Comparison of ENCODE assay signal across 34 mouse cellular contexts in the genomic region with DNA sequence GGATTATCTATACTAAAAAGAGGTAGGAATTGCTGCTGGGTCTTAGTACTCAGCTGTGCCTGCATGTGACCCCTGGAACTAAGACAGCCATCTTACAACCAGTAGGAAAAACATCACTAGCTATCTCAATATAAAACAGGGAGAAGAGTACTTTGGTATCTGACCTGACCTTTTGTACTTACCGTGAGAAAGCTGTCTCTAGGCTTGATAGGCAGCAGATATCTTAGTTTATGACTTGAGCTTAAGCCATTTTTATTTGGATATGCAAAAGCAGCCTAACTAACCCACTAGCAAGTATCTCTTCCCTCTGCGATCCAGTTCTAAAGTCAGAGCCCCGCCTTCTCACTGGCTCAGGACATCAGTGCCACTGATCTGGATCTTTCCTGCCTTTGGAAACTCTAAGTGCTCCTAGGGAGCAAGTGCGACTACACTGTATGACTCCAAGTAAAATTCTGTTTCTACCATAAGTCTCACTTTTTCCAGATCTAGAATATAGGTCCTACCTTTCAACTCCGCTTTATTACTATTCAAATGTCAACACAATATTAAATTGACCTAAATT. TPM values are rescaled to one million over a fixed set of nuclear protein-coding genes. Genes with fewer than 3 reads are reported as not detected.
DNase-seq lines count a peak whose midpoint lies in the region; ATAC-seq and TF ChIP-seq lines count a peak whose summit lies in the region.
"Had no signal": no experiment of that assay in that cellular context is flagged by ENCODE, and none has a peak within 500 bp of the region (broad histone marks: within the 10 kb centered on the region; RNA-seq: fewer than 3 reads in every experiment).

No protein-coding gene starts in this region.

- no peaks in the 10 kb centered on the region for H3K9me3 ChIP-seq in kidney, embryonic 15.5 days (replicated peaks)
- no peaks in the 10 kb centered on the region for H3K9me3 ChIP-seq in kidney, embryonic 14.5 days (ENCODE audit: control insufficient read depth, low read length)
- H3K9me3 ChIP-seq in liver, postnatal 0 days (ENCODE audit: low read length): no peaks in the 10 kb centered on the region
- H3K9me3 ChIP-seq: embryonic facial prominence, embryonic 12.5 days; G1E; hindbrain, embryonic 13.5 days; midbrain, embryonic 13.5 days; neural tube, embryonic 13.5 days had no signal

- no peak for DNase-seq in gastrocnemius, adult 2 months
- DNase-seq in gastrocnemius, postnatal 10 days: no peak
- no peak for DNase-seq in liver, postnatal 0 days
- DNase-seq in liver: no peak
- DNase-seq in frontal cortex, postnatal 14 days (ENCODE audit: low spot score in 2 of 2): no peak
- DNase-seq: cerebellum, adult 11 months; cerebellum, adult 9-10 months; cerebellum, postnatal 36 days; embryo, embryonic 11 days; heart, postnatal 4 days; layer of hippocampus, adult 9-11 months; lung, adult 2 months; lung, postnatal 10 days; right cerebral cortex, postnatal 4 days; thymus, postnatal 4 days had no signal

- no peak overlapping the region for H3K9ac ChIP-seq in kidney, embryonic 15.5 days
- H3K9ac ChIP-seq in kidney, embryonic 14.5 days (ENCODE audit: low read depth, low read length): no peak overlapping the region
- H3K9ac ChIP-seq in liver, postnatal 0 days (replicated peaks): no peak overlapping the region
- H3K9ac ChIP-seq: embryonic facial prominence, embryonic 12.5 days; hindbrain, embryonic 13.5 days; midbrain, embryonic 13.5 days; neural tube, embryonic 13.5 days had no signal

- peaks cover 27% of the 10 kb centered on the region for H3K4me1 ChIP-seq in kidney, embryonic 15.5 days
- H3K4me1 ChIP-seq in kidney, embryonic 14.5 days (ENCODE audit: control insufficient read depth, insufficient read depth, low read length): peaks cover 1% of the 10 kb centered on the region; the same call in 1 of the 2 replicates
- H3K4me1 ChIP-seq in liver, postnatal 0 days (ENCODE audit: insufficient read depth): peaks cover 19% of the 10 kb centered on the region
- H3K4me1 ChIP-seq: embryonic facial prominence, embryonic 12.5 days; hindbrain, embryonic 13.5 days; midbrain, embryonic 13.5 days; neural tube, embryonic 13.5 days had no signal

- no peaks in the 10 kb centered on the region for H3K36me3 ChIP-seq in kidney, embryonic 15.5 days
- H3K36me3 ChIP-seq in kidney, embryonic 14.5 days (ENCODE audit: control insufficient read depth, insufficient read depth, low read length): no peaks in the 10 kb centered on the region
- H3K36me3 ChIP-seq in liver, postnatal 0 days (replicated peaks; ENCODE audit: insufficient read depth, low read length): no peaks in the 10 kb centered on the region
- H3K36me3 ChIP-seq: embryonic facial prominence, embryonic 12.5 days; hindbrain, embryonic 13.5 days; midbrain, embryonic 13.5 days; neural tube, embryonic 13.5 days had no signal

- H3K4me2 ChIP-seq in kidney, embryonic 15.5 days: no peak overlapping the region
- no peak overlapping the region for H3K4me2 ChIP-seq in kidney, embryonic 14.5 days (replicated peaks; ENCODE audit: low read depth, low read length)
- no peak overlapping the region for H3K4me2 ChIP-seq in liver, postnatal 0 days (ENCODE audit: low read depth, low read length)
- H3K4me2 ChIP-seq: embryonic facial prominence, embryonic 12.5 days; hindbrain, embryonic 13.5 days; liver, embryonic 11.5 days; midbrain, embryonic 13.5 days; neural tube, embryonic 13.5 days had no signal

- intact Hi-C loops in gastrocnemius, adult 2 months (cut with DNase I): no loop called here

- TF ChIP-seq CTCF in gastrocnemius, adult 2 months (IDR thresholded peaks at IDR 0.05): no peak
- no peak for TF ChIP-seq CTCF in liver, postnatal 0 days (IDR thresholded peaks at IDR 0.05; ENCODE audit: low read depth)

- WGBS in kidney, embryonic 15.5 days: 64% methylated on average over 5 of the region's 5 CpGs
- WGBS in kidney, embryonic 14.5 days: 66% methylated on average over 5 of the region's 5 CpGs
- 72% methylated on average over 5 of the region's 5 CpGs for WGBS in liver, postnatal 0 days (ENCODE audit: insufficient replicate concordance)

- no peak for ATAC-seq in kidney, embryonic 15.5 days (replicated peaks; ENCODE audit: low FRiP score)
- ATAC-seq in kidney, embryonic 14.5 days (ENCODE audit: low FRiP score, low TSS enrichment): no peak
- no peak for ATAC-seq in liver, postnatal 0 days
- ATAC-seq in granulocyte monocyte progenitor cell, adult 5-6 weeks (replicated peaks; ENCODE audit: poor library complexity, severe bottlenecking): no peak
- ATAC-seq: forebrain, embryonic 14.5 days; midbrain, embryonic 13.5 days had no signal

- H3K27me3 ChIP-seq in kidney, embryonic 15.5 days: no peaks in the 10 kb centered on the region
- no peaks in the 10 kb centered on the region for H3K27me3 ChIP-seq in kidney, embryonic 14.5 days (ENCODE audit: control insufficient read depth, insufficient read depth, low read length)
- H3K27me3 ChIP-seq in liver, postnatal 0 days (ENCODE audit: insufficient read depth, low read length): no peaks in the 10 kb centered on the region
- H3K27me3 ChIP-seq: CH12.LX; embryonic facial prominence, embryonic 12.5 days; hindbrain, embryonic 13.5 days; midbrain, embryonic 13.5 days; neural tube, embryonic 13.5 days had no signal

- peak overlapping the region; percentile 51; the same call in 1 of the 2 replicates for H3K27ac ChIP-seq in gastrocnemius, adult 2 months
- H3K27ac ChIP-seq in kidney, embryonic 15.5 days: peak overlapping the region; percentile 41; the same call in 1 of the 2 replicates
- no peak overlapping the region for H3K27ac ChIP-seq in kidney, embryonic 14.5 days (ENCODE audit: low read depth, low read length)
- H3K27ac ChIP-seq in liver, postnatal 0 days (ENCODE audit: low read depth): 0 out of 2 replicates have a peak overlapping the region, but pooled peaks have one; percentile 0
- H3K27ac ChIP-seq: embryonic facial prominence, embryonic 12.5 days; hindbrain, embryonic 13.5 days; macrophage; midbrain, embryonic 13.5 days; neural tube, embryonic 13.5 days had no signal

- no peak overlapping the region for H3K4me3 ChIP-seq in gastrocnemius, adult 2 months
- H3K4me3 ChIP-seq in kidney, embryonic 15.5 days (replicated peaks): no peak overlapping the region
- H3K4me3 ChIP-seq in kidney, embryonic 14.5 days (ENCODE audit: low read length): no peak overlapping the region
- H3K4me3 ChIP-seq in liver, postnatal 0 days (ENCODE audit: low read depth, low read length): no peak overlapping the region
- H3K4me3 ChIP-seq: embryonic facial prominence, embryonic 12.5 days; hindbrain, embryonic 13.5 days; midbrain, embryonic 13.5 days; neural tube, embryonic 13.5 days had no signal

- no peak for TF ChIP-seq EP300 in liver, postnatal 0 days (IDR thresholded peaks at IDR 0.05; ENCODE audit: low read depth)

RNA-seq across cellular contexts. Expression of a gene that starts 7.5 kb away (rescaled TPM):
- total RNA-seq in gastrocnemius, adult 2 months (2021): 10 to 100 TPM; 10.7 to 11.8 TPM
- 1 to 10 TPM; 7.1 to 8.0 TPM for total RNA-seq in gastrocnemius, postnatal 10 days (2021)
- polyA plus RNA-seq in kidney, embryonic 15.5 days (2015; fragmentation: Nextera tagmentation; extraction: Ambion mirVana): 10.5 and 11.0 TPM in 2 replicates
- polyA plus RNA-seq in kidney, embryonic 14.5 days (2014; fragmentation: Nextera tagmentation; extraction: Ambion mirVana): 9.3 and 10.1 TPM in 2 replicates
- polyA plus RNA-seq in liver, postnatal 0 days (2015; fragmentation: Nextera tagmentation; extraction: Ambion mirVana): 10.7 and 13.6 TPM in 2 replicates
- 6.6 and 16.8 TPM in 2 replicates for total RNA-seq in granulocyte monocyte progenitor cell, adult 5-6 weeks (2014; fragmentation: Nextera tagmentation)
- 7.9 and 17.8 TPM in 2 replicates for total RNA-seq in granulocyte monocyte progenitor cell, adult 5-6 weeks (2017)

RNA-seq across cellular contexts. Expression of a gene that starts 7.8 kb away (rescaled TPM):
- total RNA-seq in gastrocnemius, adult 2 months (2021): 100 to 1,000 TPM; 112 to 139 TPM
- total RNA-seq in gastrocnemius, postnatal 10 days (2021): 100 to 1,000 TPM; 116 to 120 TPM
- polyA plus RNA-seq in kidney, embryonic 15.5 days (2015; fragmentation: Nextera tagmentation; extraction: Ambion mirVana): 102 and 105 TPM in 2 replicates
- 77.3 and 112 TPM in 2 replicates for polyA plus RNA-seq in kidney, embryonic 14.5 days (2014; fragmentation: Nextera tagmentation; extraction: Ambion mirVana)
- 159 and 163 TPM in 2 replicates for polyA plus RNA-seq in liver, postnatal 0 days (2015; fragmentation: Nextera tagmentation; extraction: Ambion mirVana)
- total RNA-seq in granulocyte monocyte progenitor cell, adult 5-6 weeks (2014; fragmentation: Nextera tagmentation): 127 and 141 TPM in 2 replicates
- 180 and 222 TPM in 2 replicates for total RNA-seq in granulocyte monocyte progenitor cell, adult 5-6 weeks (2017)

RNA-seq across cellular contexts. Expression of a gene that starts 52.5 kb away (rescaled TPM):
- not detected for total RNA-seq in gastrocnemius, adult 2 months (2021)
- not detected for total RNA-seq in gastrocnemius, postnatal 10 days (2021)
- polyA plus RNA-seq in kidney, embryonic 15.5 days (2015; fragmentation: Nextera tagmentation; extraction: Ambion mirVana): 1.1 TPM in 1 of 2 replicates, not detected in the other
- not detected in 2 replicates for polyA plus RNA-seq in kidney, embryonic 14.5 days (2014; fragmentation: Nextera tagmentation; extraction: Ambion mirVana)
- 5.8 and 5.9 TPM in 2 replicates for polyA plus RNA-seq in liver, postnatal 0 days (2015; fragmentation: Nextera tagmentation; extraction: Ambion mirVana)
- not detected in 2 replicates for total RNA-seq in granulocyte monocyte progenitor cell, adult 5-6 weeks (2014; fragmentation: Nextera tagmentation)
- not detected in 2 replicates for total RNA-seq in granulocyte monocyte progenitor cell, adult 5-6 weeks (2017)
- total RNA-seq: CH12.LX; G1E; gastrocnemius, adult 18-20 months; gastrocnemius, postnatal 4 days; heart, postnatal 4 days; left cerebral cortex, postnatal 14 days; megakaryocyte-erythroid progenitor cell, adult 5-6 weeks had no signal
- polyA plus RNA-seq: C2C12; embryonic facial prominence, embryonic 12.5 days; forebrain, embryonic 14.5 days; G1E; heart, embryonic 16.5 days; hindbrain, embryonic 13.5 days; limb, embryonic 11.5 days; macrophage; midbrain, embryonic 13.5 days; neural tube, embryonic 13.5 days had no signal
